Mouse (Mus musculus): ENCODE measurements around the gene Tgfbr1.

DNA sequence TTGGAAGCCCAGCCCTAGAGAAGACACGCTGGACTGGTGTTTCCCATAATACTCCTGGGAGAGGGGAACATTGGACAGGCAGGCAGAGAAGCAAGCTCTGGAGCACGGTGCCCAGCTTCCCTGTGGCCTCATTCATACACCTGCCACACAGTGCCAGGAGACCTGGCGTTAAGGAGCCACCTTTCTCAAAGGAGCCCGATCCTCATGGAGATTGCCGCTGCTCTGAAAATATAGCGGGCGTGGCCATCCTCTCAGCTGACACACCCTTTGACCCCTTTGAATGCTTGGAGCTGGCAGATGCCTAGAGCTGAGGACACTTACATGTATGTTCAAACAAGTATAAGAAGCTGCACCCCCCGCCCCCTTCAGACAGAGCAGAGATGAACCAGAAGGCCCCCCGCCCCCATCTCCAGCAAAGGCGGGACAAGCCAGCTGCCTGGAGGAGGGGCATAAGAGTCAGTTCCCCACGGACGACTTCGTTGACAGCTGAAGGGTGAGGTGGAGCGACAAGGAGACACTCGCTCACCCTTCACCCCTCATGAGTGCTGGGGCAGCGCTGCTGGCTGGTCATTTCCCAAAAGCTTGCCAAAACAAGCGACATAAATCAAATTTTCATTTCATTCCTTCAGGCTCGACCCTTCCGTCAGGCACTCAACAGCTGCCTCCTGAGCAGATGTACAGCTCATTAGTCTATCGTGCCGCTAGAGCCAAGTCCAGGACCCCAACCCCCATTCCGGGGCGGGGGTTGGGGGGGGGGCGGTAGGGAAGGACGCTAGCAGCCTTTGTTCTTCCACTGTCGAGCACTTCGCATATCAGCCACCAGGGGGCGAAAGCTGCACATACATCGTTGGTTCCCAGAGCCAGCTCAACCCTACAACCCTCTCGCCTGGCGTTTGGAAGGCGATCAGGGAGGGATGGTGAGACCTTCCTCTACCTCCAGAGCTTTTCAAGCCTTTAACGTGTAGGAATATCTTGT is 84.6 kb downstream of the Tgfbr1 start:
- no peak for TF ChIP-seq HCFC1 (IDR thresholded peaks at IDR 0.05; ENCODE audit: borderline replicate concordance, insufficient read depth, low read length)
- no peak for TF ChIP-seq ZNF384 (IDR thresholded peaks at IDR 0.05; ENCODE audit: low read depth, low read length)
- TF ChIP-seq ZC3H11A (IDR thresholded peaks at IDR 0.05; ENCODE audit: borderline replicate concordance, low read depth, low read length) = peak; percentile 39; the same call in 1 of the 2 replicates
- no peak for TF ChIP-seq MAFK (IDR thresholded peaks at IDR 0.05; ENCODE audit: insufficient read depth, low read depth, low read length)
